Mouse (Mus musculus): ENCODE results near the gene Angptl2. TPM values are rescaled to one million over a fixed set of nuclear protein-coding genes. Genes with fewer than 3 reads are reported as not detected.

Angptl2 gene
- polyA plus RNA-seq, 1 experiment from 2014 or later: 62.6 TPM

Other genes with a start within 250 kb of the Angptl2 start
- gene Slc2a8, start 234.0 kb upstream of the Angptl2 start, polyA plus RNA-seq (2014; fragmentation: Nextera tagmentation; extraction: Ambion mirVana): 12.2 and 15.7 TPM in 2 replicates
- 12.4 and 14.1 TPM in 2 replicates for gene Garnl3, start 84.4 kb upstream of the Angptl2 start, polyA plus RNA-seq (2014; fragmentation: Nextera tagmentation; extraction: Ambion mirVana)
- 3.6 and 4.2 TPM in 2 replicates for gene Ralgps1, start 155.4 kb downstream of the Angptl2 start, polyA plus RNA-seq (2014; fragmentation: Nextera tagmentation; extraction: Ambion mirVana)
- gene Zbtb34, start 215.3 kb downstream of the Angptl2 start, polyA plus RNA-seq (2014; fragmentation: Nextera tagmentation; extraction: Ambion mirVana): 7.3 and 9.6 TPM in 2 replicates